Mouse (Mus musculus): ENCODE results near the gene Mcrip2.

DNA sequence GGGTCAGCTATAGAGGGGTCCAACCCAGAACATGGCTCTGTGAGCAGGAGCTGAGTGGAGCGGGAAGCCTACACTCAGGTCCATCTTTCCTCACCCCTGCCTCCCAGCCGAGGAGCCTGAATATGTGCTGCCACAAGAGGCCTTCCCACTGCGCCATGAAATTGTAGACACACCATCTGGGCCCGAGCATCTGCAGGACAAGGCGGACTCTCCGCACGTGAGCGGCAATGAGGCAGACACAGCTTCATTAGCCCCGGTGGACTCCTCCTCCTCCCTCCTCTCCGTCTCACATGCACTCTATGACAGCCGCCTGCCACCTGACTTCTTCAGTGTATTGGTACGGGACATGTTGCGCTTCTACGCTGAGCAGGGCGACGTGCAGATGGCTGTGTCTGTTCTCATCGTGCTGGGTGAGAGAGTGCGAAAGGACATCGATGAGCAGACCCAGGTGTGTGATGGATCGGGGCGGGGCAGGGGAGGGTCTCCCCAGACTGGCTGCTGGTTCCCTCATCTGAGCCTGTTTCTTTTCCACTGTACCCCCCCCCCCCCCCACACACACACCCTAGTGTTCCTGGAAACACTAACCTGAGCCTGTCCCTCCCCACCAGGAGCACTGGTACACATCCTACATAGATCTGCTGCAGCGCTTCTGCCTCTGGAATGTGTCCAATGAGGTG, 40.9 kb downstream of the Mcrip2 start:
- TF ChIP-seq EP300 (IDR thresholded peaks at IDR 0.05; ENCODE audit: low read depth) (no peak), CTCF (IDR thresholded peaks at IDR 0.05; ENCODE audit: low read depth) (no peak)
